Mouse (Mus musculus) stomach, postnatal 0 days (tissue): Measurements from ENCODE around the gene Clasp1.

ENCODE experiments used
- CTCF ChIP-seq: IDR thresholded peaks from 2 replicates; pipeline ENCODE4 v1.5.1; 2016; ENCODE audit warnings: antibody characterized with exemption, low read depth, mild to moderate bottlenecking, moderate library complexity
- EP300 ChIP-seq: optimal IDR thresholded peaks from 2 replicates; pipeline ENCODE3; 2016; ENCODE audit warnings: antibody characterized with exemption

DNA sequence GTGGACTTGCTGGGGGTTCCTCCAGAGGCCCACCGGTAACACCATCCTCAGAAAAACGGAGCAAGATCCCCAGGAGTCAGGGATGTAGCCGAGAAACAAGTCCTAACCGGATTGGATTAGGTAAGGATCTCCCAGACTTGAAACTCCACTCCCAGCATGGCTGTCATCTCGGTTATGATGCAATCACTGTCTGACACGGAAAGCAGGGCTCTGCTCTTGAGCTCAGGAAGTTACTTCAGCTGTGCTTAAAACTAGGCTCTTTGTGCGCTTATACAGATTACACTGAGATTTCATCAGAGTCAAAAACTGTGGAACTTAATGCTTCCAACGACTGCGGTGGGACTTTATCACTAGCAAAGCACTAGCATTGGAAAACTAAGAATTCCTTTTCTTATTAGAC is 136.5 kb downstream of the Clasp1 start:
- no peak for TF ChIP-seq CTCF
- TF ChIP-seq EP300 = no peak
